Mouse (Mus musculus): Measurements from ENCODE around the gene Dock6. TPM values are rescaled to one million over a fixed set of nuclear protein-coding genes. Genes with fewer than 3 reads are reported as not detected.
A peak's percentile ranks its signal among the peaks of the same experiment; 100 is the strongest.

Dock6 gene
- total RNA-seq, 2 experiments from 2014 or later: 0.67 to 1.6 TPM

GRCm38 (mm10) chr9:21847425-21847824 is 5.0 kb downstream of the Dock6 start:
- ATAC-seq (replicated peaks; ENCODE audit: poor library complexity): no peak

DNA sequence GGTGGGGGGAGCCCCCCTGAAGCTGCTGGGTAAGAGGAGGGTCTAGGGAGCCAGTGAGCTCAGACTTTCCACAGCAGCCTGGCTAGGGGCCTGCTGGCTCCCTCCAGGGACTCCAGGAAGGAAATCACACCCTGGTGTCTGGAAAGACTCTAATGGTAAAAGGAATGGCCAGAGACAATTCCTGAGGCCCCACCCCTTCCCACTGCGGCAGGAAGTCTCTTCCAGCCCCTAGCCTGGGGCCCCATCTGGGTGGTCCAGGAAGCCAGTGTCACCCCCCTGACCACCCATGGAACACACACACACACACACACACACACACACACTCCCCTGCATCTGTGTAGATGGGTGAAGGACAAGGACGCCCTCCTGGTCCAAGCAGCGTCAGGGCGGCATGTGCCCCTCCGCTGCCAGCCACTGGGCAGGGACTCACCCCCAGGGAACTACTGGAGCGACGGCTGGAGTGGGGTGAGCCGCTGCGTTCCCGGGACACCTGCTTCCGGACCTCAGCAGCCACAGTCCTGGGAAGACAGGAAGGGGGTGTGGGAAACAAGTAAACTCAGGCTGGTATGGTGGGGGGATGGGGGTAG is 5.6 kb downstream of the Dock6 start:
- no peak for ATAC-seq (replicated peaks; ENCODE audit: poor library complexity)

DNA sequence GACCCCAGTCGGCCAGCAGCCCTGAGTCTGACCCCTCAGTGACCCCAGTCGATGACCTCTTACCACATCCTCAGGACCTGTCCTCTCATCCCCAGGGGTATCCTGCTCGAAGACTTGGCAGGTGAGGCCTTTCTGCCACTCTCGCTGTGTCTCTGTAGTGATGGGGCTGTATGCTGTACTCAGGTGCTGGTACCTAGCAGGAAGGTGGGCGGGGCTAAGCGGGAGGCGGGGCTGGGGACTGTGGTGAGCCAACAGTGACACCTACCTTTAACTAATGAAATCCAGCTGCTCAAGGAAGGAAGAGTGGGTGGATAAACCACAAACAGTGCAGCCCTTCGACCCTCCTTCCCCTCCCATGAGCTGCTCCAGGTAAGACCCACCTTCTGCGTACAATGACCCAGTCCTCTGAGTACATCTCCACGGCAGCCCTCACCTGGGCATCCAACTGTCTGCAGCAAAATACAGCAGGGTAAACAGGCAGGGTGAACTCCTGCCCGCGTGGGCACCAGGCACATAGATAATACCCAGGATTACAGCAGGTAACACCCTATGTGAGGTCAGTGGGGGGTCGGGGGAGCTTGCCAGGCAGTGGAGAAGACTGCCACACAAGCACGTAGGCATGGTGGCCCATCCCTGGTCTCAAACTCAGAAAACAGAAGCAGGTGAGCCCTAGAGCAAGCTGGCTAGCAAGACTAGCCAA is 6.9 kb downstream of the Dock6 start:
- no peak for ATAC-seq (replicated peaks; ENCODE audit: poor library complexity)

DNA sequence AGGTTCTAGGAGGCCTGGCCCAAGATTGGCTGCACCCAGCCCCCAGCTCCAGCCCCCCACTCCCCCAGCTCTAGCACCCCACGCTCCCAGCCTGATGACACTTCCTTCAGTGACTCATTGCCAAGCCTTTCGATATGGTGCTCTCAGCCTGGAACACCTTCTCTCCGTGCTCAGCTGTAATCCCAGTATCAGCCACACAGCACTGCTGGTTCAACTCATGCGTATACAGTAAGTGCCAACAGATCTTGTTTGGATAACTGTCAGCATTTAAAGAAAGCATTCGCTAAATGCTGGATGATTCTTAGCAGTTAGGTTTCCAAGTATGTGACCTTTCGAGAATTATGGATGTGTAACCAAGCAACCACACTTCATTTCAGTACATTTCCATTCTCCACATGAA is 9.3 kb downstream of the Dock6 start:
- no peak for ATAC-seq (replicated peaks; ENCODE audit: poor library complexity)

- ATAC-seq (replicated peaks; ENCODE audit: poor library complexity): no peak
Measured at GRCm38 (mm10) chr9:21842391-21842790, 10.0 kb downstream of the Dock6 start.

- no peak for ATAC-seq (replicated peaks; ENCODE audit: poor library complexity)
Measured at GRCm38 (mm10) chr9:21841340-21841739, 11.1 kb downstream of the Dock6 start.

GRCm38 (mm10) chr9:21840115-21840787 is 12.2 kb downstream of the Dock6 start:
- peak; percentile 82 for ATAC-seq (replicated peaks; ENCODE audit: poor library complexity)

GRCm38 (mm10) chr9:21837690-21838089 is 14.7 kb downstream of the Dock6 start:
- ATAC-seq (replicated peaks; ENCODE audit: poor library complexity): no peak

- ATAC-seq (replicated peaks; ENCODE audit: poor library complexity): peak; percentile 83
Measured at GRCm38 (mm10) chr9:21835258-21835912, 17.1 kb downstream of the Dock6 start, which contains the start of gene Angptl8. Gene Angptl8 (plus strand): TSS chr9:21835510.

- ATAC-seq (replicated peaks; ENCODE audit: poor library complexity): no peak
Measured at GRCm38 (mm10) chr9:21831558-21832240, 20.7 kb downstream of the Dock6 start.

DNA sequence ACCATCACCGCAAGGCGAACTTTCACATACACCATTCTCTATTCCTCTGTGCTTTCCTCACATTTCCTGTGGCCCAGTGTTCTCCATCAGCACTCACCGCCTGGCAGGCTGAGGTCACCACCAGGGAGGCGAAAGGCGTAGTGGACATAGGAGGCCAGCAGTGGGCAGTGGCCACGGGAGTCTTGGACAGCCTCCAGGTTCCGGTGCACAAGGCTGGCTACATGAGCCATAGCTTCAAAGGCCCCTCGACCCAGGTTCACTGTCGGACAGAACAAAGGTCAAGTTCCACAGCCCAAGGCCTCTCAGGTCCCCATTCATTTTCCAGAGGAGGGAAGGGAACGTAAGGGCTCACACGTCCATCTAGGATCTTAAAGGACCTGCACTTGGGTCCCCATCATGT is 21.5 kb downstream of the Dock6 start:
- ATAC-seq (replicated peaks; ENCODE audit: poor library complexity): no peak

DNA sequence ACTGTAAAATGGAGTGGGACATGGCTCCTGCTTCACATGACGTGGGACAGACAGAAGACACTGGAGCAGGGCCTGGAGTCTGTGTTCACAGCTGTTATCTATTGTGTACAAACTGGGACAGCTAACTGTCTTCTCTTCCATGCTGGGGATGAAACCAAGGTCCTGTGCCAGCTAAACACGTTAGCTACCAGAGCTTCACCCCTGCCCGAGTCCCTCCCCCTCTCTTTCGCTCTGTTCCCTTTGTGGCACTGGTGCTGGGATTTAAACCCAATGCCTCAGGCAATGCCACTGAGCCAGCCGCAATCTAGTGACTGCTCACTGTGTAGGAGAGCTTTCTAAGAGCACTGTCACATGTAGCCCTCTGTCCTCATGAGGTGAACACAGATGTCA is 22.0 kb downstream of the Dock6 start:
- ATAC-seq (replicated peaks; ENCODE audit: poor library complexity): no peak

GRCm38 (mm10) chr9:21829834-21830460 is 22.5 kb downstream of the Dock6 start:
- no peak for ATAC-seq (replicated peaks; ENCODE audit: poor library complexity)

DNA sequence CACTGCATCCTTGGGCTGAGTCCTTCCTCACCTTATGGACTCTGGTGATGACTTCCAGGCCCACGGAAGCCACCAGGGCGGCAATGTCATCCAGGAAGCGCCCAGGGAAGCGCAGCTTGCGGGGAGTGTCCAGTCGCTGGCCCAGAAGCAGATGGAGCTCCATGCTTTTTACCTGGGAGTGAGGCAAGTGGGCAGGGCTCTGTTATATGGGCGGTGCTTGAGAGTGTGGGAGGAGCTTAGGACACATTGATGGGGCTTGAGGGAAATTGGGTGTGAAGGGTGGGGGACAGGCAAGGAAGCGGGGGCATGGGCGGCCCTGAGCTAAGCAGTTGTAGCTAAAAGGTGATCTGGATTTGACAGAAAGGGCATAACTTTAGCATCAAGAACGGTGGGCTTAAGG is 28.1 kb downstream of the Dock6 start:
- ATAC-seq (replicated peaks; ENCODE audit: poor library complexity): no peak

DNA sequence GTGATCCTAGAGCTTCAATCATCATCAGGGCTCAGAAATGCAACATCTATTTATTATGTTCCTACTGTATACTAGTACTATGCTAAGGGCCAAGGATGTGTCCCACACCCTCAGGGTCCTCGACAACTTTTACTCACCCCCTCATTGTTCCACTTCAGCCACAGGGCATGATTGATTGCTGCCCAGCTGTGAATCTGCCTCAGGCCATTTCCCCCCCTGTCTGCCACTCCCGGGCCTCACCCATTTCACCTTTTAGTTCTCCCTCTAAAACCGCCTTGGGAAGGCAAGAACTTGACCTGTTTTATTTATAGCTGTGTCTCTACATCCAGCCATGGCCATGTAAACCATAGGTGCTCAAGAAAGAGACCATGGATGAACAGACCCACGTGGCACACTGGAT is 28.5 kb downstream of the Dock6 start:
- no peak for ATAC-seq (replicated peaks; ENCODE audit: poor library complexity)

- no peak for ATAC-seq (replicated peaks; ENCODE audit: poor library complexity)
Measured at GRCm38 (mm10) chr9:21822686-21823085, 29.7 kb downstream of the Dock6 start.

- no peak for ATAC-seq (replicated peaks; ENCODE audit: poor library complexity)
Measured at GRCm38 (mm10) chr9:21820183-21820582, 32.3 kb downstream of the Dock6 start.

DNA sequence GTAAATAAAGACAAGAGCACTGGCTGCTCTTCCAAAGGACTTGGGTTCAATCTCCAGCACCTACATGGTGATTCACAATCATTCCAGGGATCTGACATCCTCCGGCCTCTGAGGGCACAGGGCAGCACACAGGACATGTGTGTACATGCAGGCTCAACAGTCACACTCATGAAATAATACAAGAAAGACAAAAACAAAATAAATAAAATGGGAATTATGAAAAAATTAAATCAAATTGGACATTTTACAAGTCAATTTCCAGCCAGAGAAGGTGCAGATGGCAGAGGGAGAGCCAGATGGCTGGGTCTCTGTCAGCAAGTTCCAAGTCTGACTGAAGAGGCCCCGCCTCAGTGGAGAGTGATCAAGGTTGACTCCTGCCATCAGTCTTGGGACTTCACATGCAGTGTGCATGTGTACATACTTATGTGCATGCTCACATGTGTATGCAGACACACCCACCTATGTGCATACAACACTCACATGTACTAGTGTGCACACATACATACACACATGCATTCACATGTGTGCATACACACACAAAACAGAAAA is 33.2 kb downstream of the Dock6 start:
- ATAC-seq (replicated peaks; ENCODE audit: poor library complexity): no peak

- ATAC-seq (replicated peaks; ENCODE audit: poor library complexity): no peak
Measured at GRCm38 (mm10) chr9:21818561-21818960, 33.9 kb downstream of the Dock6 start.

- ATAC-seq (replicated peaks; ENCODE audit: poor library complexity): no peak
Measured at GRCm38 (mm10) chr9:21818125-21818524, 34.3 kb downstream of the Dock6 start.
